Comparison of ENCODE assay signal across 8 mouse cellular contexts in the genomic region with DNA sequence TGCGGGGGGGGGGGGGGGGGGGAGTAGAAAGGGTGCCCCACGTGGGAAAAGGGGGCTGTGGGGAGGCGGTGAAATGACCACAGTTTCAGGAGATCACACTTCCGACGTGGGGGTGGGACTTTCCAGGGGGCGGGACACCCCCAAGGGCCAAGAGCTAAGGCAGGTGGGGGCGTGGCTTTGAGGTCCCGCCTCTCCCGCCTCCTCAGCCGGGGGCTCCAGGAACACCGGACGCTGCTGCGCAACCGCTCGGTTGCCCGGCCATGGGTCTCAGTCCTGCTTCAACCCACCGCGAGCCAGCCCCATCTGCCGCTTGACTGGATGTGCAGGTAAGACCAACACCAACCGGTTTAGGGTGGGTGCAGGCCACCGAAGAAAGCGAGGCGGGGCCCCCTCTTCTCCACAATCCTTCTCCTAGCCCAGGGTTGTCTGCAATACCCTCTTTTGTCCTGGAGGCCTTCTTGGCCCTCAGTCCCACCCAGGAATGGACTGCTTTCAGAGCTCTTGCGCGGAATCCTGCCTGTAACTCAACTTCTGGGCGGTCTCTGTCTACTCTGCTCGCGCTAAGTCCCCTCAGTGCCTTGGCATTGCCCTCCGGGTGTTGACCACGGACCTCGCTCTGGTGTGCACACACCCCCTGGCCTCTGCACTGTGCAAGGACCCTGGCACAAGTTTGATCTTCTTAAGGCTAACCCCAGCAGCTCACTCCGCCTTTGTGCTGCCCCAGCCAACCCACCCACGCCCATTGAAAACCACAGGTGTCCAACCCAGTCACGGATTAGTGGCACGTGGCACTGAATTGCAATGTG. TPM values are rescaled to one million over a fixed set of nuclear protein-coding genes. Genes with fewer than 3 reads are reported as not detected.
A peak's percentile ranks its signal among the peaks of the same experiment; 100 is the strongest.
DNase-seq lines count a peak whose midpoint lies in the region; ATAC-seq and TF ChIP-seq lines count a peak whose summit lies in the region.

TSS of gene Lpar2 (plus strand) at position 44 of the 806 bp plus-strand sequence.

- WGBS in embryonic facial prominence, embryonic 12.5 days = under 1% methylated on average over 34 of the region's 35 CpGs
- WGBS in hindbrain, embryonic 13.5 days = 2% methylated on average over 32 of the region's 35 CpGs
- WGBS in limb, embryonic 15.5 days = 2% methylated on average over 32 of the region's 35 CpGs
- under 1% methylated on average over 32 of the region's 35 CpGs for WGBS in midbrain, embryonic 14.5 days

- peak; percentile 17; the same call in 1 of the 2 replicates for ATAC-seq in G1E (ENCODE audit: extremely low read depth, insufficient number of reproducible peaks, low FRiP score, poor library complexity, severe bottlenecking)
- peak; percentile 79 for ATAC-seq in embryonic facial prominence, embryonic 12.5 days (ENCODE audit: insufficient number of reproducible peaks, insufficient read depth, low FRiP score, low TSS enrichment)
- ATAC-seq in hindbrain, embryonic 13.5 days (ENCODE audit: low FRiP score) = peak; percentile 79
- ATAC-seq in limb, embryonic 15.5 days (ENCODE audit: insufficient number of reproducible peaks, low FRiP score, low TSS enrichment, low read depth) = peak; percentile 59
- peak; percentile 79 for ATAC-seq in midbrain, embryonic 14.5 days (ENCODE audit: low FRiP score, low TSS enrichment)

- H3K4me1 ChIP-seq in G1E (ENCODE audit: insufficient read depth, low read depth, low read length) = peaks cover 31% of the 10 kb centered on the region
- peaks cover 24% of the 10 kb centered on the region for H3K4me1 ChIP-seq in embryonic facial prominence, embryonic 12.5 days
- peaks cover 43% of the 10 kb centered on the region for H3K4me1 ChIP-seq in hindbrain, embryonic 13.5 days (replicated peaks)
- H3K4me1 ChIP-seq in limb, embryonic 15.5 days = peaks cover 31% of the 10 kb centered on the region
- H3K4me1 ChIP-seq in midbrain, embryonic 14.5 days (ENCODE audit: control insufficient read depth, insufficient read depth, low read length) = peaks cover 31% of the 10 kb centered on the region

- H3K4me2 ChIP-seq in embryonic facial prominence, embryonic 12.5 days (replicated peaks) = peak within 1 kb of the TSS; percentile 79
- H3K4me2 ChIP-seq in hindbrain, embryonic 13.5 days = peak within 1 kb of the TSS; percentile 78
- peak within 1 kb of the TSS; percentile 69 for H3K4me2 ChIP-seq in limb, embryonic 15.5 days
- peak within 1 kb of the TSS; percentile 82 for H3K4me2 ChIP-seq in midbrain, embryonic 14.5 days (ENCODE audit: low read length)

- peaks cover 70% of the 10 kb centered on the region for H3K36me3 ChIP-seq in G1E (replicated peaks)
- H3K36me3 ChIP-seq in embryonic facial prominence, embryonic 12.5 days = peaks cover 22% of the 10 kb centered on the region
- peaks cover 55% of the 10 kb centered on the region for H3K36me3 ChIP-seq in hindbrain, embryonic 13.5 days
- H3K36me3 ChIP-seq in limb, embryonic 15.5 days = peaks cover 39% of the 10 kb centered on the region
- peaks cover 42% of the 10 kb centered on the region for H3K36me3 ChIP-seq in midbrain, embryonic 14.5 days (ENCODE audit: control insufficient read depth, insufficient read depth, low read length)

- H3K9me3 ChIP-seq in G1E (replicated peaks) = no peaks in the 10 kb centered on the region
- no peaks in the 10 kb centered on the region for H3K9me3 ChIP-seq in embryonic facial prominence, embryonic 12.5 days
- H3K9me3 ChIP-seq in hindbrain, embryonic 13.5 days = no peaks in the 10 kb centered on the region
- no peaks in the 10 kb centered on the region for H3K9me3 ChIP-seq in limb, embryonic 15.5 days
- no peaks in the 10 kb centered on the region for H3K9me3 ChIP-seq in midbrain, embryonic 14.5 days (ENCODE audit: control insufficient read depth, low read length)

- peak within 1 kb of the TSS; percentile 75 for H3K4me3 ChIP-seq in G1E (ENCODE audit: low read depth, low read length)
- H3K4me3 ChIP-seq in embryonic facial prominence, embryonic 12.5 days = peak within 1 kb of the TSS; percentile 64
- peak within 1 kb of the TSS; percentile 56 for H3K4me3 ChIP-seq in hindbrain, embryonic 13.5 days
- H3K4me3 ChIP-seq in limb, embryonic 15.5 days = peak within 1 kb of the TSS; percentile 65
- H3K4me3 ChIP-seq in midbrain, embryonic 14.5 days (replicated peaks; ENCODE audit: low read depth, low read length) = peak within 1 kb of the TSS; percentile 58

- peaks cover 6% of the 10 kb centered on the region; the same call in 1 of the 2 replicates for H3K27me3 ChIP-seq in G1E (ENCODE audit: insufficient read depth, low read length)
- no peaks in the 10 kb centered on the region for H3K27me3 ChIP-seq in embryonic facial prominence, embryonic 12.5 days
- no peaks in the 10 kb centered on the region for H3K27me3 ChIP-seq in hindbrain, embryonic 13.5 days
- no peaks in the 10 kb centered on the region for H3K27me3 ChIP-seq in limb, embryonic 15.5 days
- H3K27me3 ChIP-seq in midbrain, embryonic 14.5 days (ENCODE audit: control insufficient read depth, insufficient read depth, low read length) = no peaks in the 10 kb centered on the region

- peak within 1 kb of the TSS; percentile 68 for H3K9ac ChIP-seq in embryonic facial prominence, embryonic 12.5 days
- H3K9ac ChIP-seq in hindbrain, embryonic 13.5 days = peak within 1 kb of the TSS; percentile 83
- peak within 1 kb of the TSS; percentile 57 for H3K9ac ChIP-seq in limb, embryonic 15.5 days
- H3K9ac ChIP-seq in midbrain, embryonic 14.5 days (replicated peaks; ENCODE audit: low read length) = peak within 1 kb of the TSS; percentile 72

- H3K27ac ChIP-seq in embryonic facial prominence, embryonic 12.5 days = peak within 1 kb of the TSS; percentile 77
- H3K27ac ChIP-seq in hindbrain, embryonic 13.5 days = peak within 1 kb of the TSS; percentile 80
- H3K27ac ChIP-seq in limb, embryonic 15.5 days = peak within 1 kb of the TSS; percentile 68
- H3K27ac ChIP-seq in midbrain, embryonic 14.5 days (replicated peaks; ENCODE audit: low read depth, low read length) = peak within 1 kb of the TSS; percentile 81

- peak; percentile 83 for DNase-seq in CD4-positive helper T cell, adult 2 months (ENCODE audit: low read depth, low spot score)
- peak; percentile 86 for DNase-seq in G1E (ENCODE audit: low spot score)
- DNase-seq in midbrain, embryonic 14.5 days = peak; percentile 84
- DNase-seq in testis, postnatal 10 days (ENCODE audit: low spot score) = peak; percentile 87
- no peak for DNase-seq in cerebellum, adult 11-12 months

- no peak for TF ChIP-seq CTCF in G1E (IDR thresholded peaks at IDR 0.05; ENCODE audit: low read depth, low read length)

RNA-seq across cellular contexts. Expression of gene Lpar2, which starts in this region (rescaled TPM):
- total RNA-seq in G1E (2014; fragmentation: Nextera tagmentation) (2.5 and 4.3 TPM in 2 replicates), G1E (2017) (1.5 and 1.8 TPM in 2 replicates)
- polyA plus RNA-seq in G1E (2012) = 0.65 and 0.69 TPM in 2 replicates
- 0.88 and 0.92 TPM in 2 replicates for polyA plus RNA-seq in embryonic facial prominence, embryonic 12.5 days (2016; fragmentation: Nextera tagmentation; extraction: Ambion mirVana)
- 0.78 and 0.83 TPM in 2 replicates for polyA plus RNA-seq in hindbrain, embryonic 13.5 days (2015; fragmentation: Nextera tagmentation; extraction: Ambion mirVana)
- polyA plus RNA-seq in limb, embryonic 15.5 days (2015; fragmentation: Nextera tagmentation; extraction: Ambion mirVana) = 0.36 and 0.45 TPM in 2 replicates
- 1.2 TPM in 2 replicates for polyA plus RNA-seq in midbrain, embryonic 14.5 days (2014; fragmentation: Nextera tagmentation; extraction: Ambion mirVana)

Comparison
In these comparisons a context has a peak if more than half of its experiments do, and no peak if none do; other contexts are left out.
1. Peak in ATAC-seq, H3K4me3 ChIP-seq, H3K27ac ChIP-seq, H3K9ac ChIP-seq and H3K4me2 ChIP-seq in embryonic facial prominence, embryonic 12.5 days; RNA of the gene not detected or under 1 TPM.
2. Peak in ATAC-seq, H3K4me3 ChIP-seq, H3K27ac ChIP-seq, H3K9ac ChIP-seq and H3K4me2 ChIP-seq in hindbrain, embryonic 13.5 days; RNA of the gene not detected or under 1 TPM.
3. Peak in ATAC-seq, H3K4me3 ChIP-seq, H3K27ac ChIP-seq, H3K9ac ChIP-seq and H3K4me2 ChIP-seq in limb, embryonic 15.5 days; RNA of the gene not detected or under 1 TPM.
4. ATAC-seq: peak in every context shown above with its lines; median percentile 79 in embryonic facial prominence, embryonic 12.5 days; 79 in hindbrain, embryonic 13.5 days; 79 in midbrain, embryonic 14.5 days; 59 in limb, embryonic 15.5 days; 17 in G1E.